Mouse (Mus musculus): ENCODE measurements around the gene Usp7. TPM values are rescaled to one million over a fixed set of nuclear protein-coding genes. Genes with fewer than 3 reads are reported as not detected.

The Usp7 gene
- total and polyA plus RNA-seq, 3 experiments, result 25.9 to 362 (median 150) TPM

GRCm38 (mm10) chr16:8790886-8791285 lies 1.2 kb downstream of the Usp7 start:
- H3K36me3 ChIP-seq (replicated peaks), result no peaks in the 10 kb centered on the region
- H3K9me3 ChIP-seq (replicated peaks), result no peaks in the 10 kb centered on the region
- TF ChIP-seq GATA1 (IDR thresholded peaks at IDR 0.05; ENCODE audit: borderline replicate concordance, low read length), result no peak
- no peak for TF ChIP-seq POLR2AphosphoS5 (IDR thresholded peaks at IDR 0.05; ENCODE audit: insufficient replicate concordance, low read depth, low read length)
- ATAC-seq (ENCODE audit: extremely low read depth, insufficient number of reproducible peaks, low FRiP score, poor library complexity, severe bottlenecking) (no peak), DNase-seq (ENCODE audit: low spot score) (no peak)
- H3K4me1 ChIP-seq (ENCODE audit: insufficient read depth, low read depth, low read length), result peaks cover 2% of the 10 kb centered on the region
- H3K4me3 ChIP-seq (ENCODE audit: low read depth, low read length), result no peak overlapping the region
- H3K27me3 ChIP-seq (ENCODE audit: insufficient read depth, low read length), result peaks cover 25% of the 10 kb centered on the region

GRCm38 (mm10) chr16:8784753-8785152 lies 7.4 kb downstream of the Usp7 start:
- DNase-seq (ENCODE audit: low spot score) (no peak), ATAC-seq (ENCODE audit: extremely low read depth, insufficient number of reproducible peaks, low FRiP score, poor library complexity, severe bottlenecking) (no peak)

GRCm38 (mm10) chr16:8783198-8783913 lies 8.8 kb downstream of the Usp7 start:
- H3K9me3 ChIP-seq (replicated peaks), result no peaks in the 10 kb centered on the region
- no peak overlapping the region for H3K4me3 ChIP-seq (ENCODE audit: low read depth, low read length)
- no peaks in the 10 kb centered on the region for H3K36me3 ChIP-seq (replicated peaks)
- H3K4me1 ChIP-seq (ENCODE audit: insufficient read depth, low read depth, low read length), result peaks cover 3% of the 10 kb centered on the region; the same call in 1 of the 2 replicates
- TF ChIP-seq GATA2 (IDR thresholded peaks at IDR 0.05; ENCODE audit: borderline replicate concordance, low read depth, low read length), result no peak
- TF ChIP-seq GATA1 (IDR thresholded peaks at IDR 0.05; ENCODE audit: borderline replicate concordance, low read length), result no peak
- TF ChIP-seq TAL1 (conservative IDR thresholded peaks at IDR 0.05; ENCODE audit: low read depth, low read length), result no peak
- TF ChIP-seq CTCF (IDR thresholded peaks at IDR 0.05; ENCODE audit: low read depth, low read length), result no peak
- no peak for TF ChIP-seq POLR2AphosphoS5 (IDR thresholded peaks at IDR 0.05; ENCODE audit: insufficient replicate concordance, low read depth, low read length)
- ATAC-seq (ENCODE audit: extremely low read depth, insufficient number of reproducible peaks, low FRiP score, poor library complexity, severe bottlenecking), result no peak
- no peak for DNase-seq (ENCODE audit: low spot score)
- H3K27me3 ChIP-seq (ENCODE audit: insufficient read depth, low read length), result peaks cover 18% of the 10 kb centered on the region

More at GRCm38 (mm10) chr16:8784753-8785152, 7.4 kb downstream of the Usp7 start:
- Histone ChIP-seq H3K36me3 (replicated peaks) (no peaks in the 10 kb centered on the region), H3K4me1 (ENCODE audit: insufficient read depth, low read depth, low read length) (peaks cover 3% of the 10 kb centered on the region; the same call in 1 of the 2 replicates), H3K4me3 (ENCODE audit: low read depth, low read length) (no peak overlapping the region), H3K27me3 (ENCODE audit: insufficient read depth, low read length) (peaks cover 27% of the 10 kb centered on the region), H3K9me3 (replicated peaks) (no peaks in the 10 kb centered on the region)
- TF ChIP-seq POLR2AphosphoS5 (IDR thresholded peaks at IDR 0.05; ENCODE audit: insufficient replicate concordance, low read depth, low read length), result no peak

- Histone ChIP-seq H3K27me3 (ENCODE audit: insufficient read depth, low read length) (peaks cover 10% of the 10 kb centered on the region), H3K9me3 (replicated peaks) (no peaks in the 10 kb centered on the region), H3K4me1 (ENCODE audit: insufficient read depth, low read depth, low read length) (peaks cover 3% of the 10 kb centered on the region; the same call in 1 of the 2 replicates), H3K4me3 (ENCODE audit: low read depth, low read length) (no peak overlapping the region), H3K36me3 (replicated peaks) (no peaks in the 10 kb centered on the region)
- no peak for ATAC-seq (ENCODE audit: extremely low read depth, insufficient number of reproducible peaks, low FRiP score, poor library complexity, severe bottlenecking)
- no peak for DNase-seq (ENCODE audit: low spot score)
- TF ChIP-seq GATA2 (IDR thresholded peaks at IDR 0.05; ENCODE audit: borderline replicate concordance, low read depth, low read length) (no peak), CTCF (IDR thresholded peaks at IDR 0.05; ENCODE audit: low read depth, low read length) (no peak), POLR2AphosphoS5 (IDR thresholded peaks at IDR 0.05; ENCODE audit: insufficient replicate concordance, low read depth, low read length) (no peak), TAL1 (conservative IDR thresholded peaks at IDR 0.05; ENCODE audit: low read depth, low read length) (no peak), GATA1 (IDR thresholded peaks at IDR 0.05; ENCODE audit: borderline replicate concordance, low read length) (no peak)
Observed at GRCm38 (mm10) chr16:8781660-8782059, 10.4 kb downstream of the Usp7 start.

GRCm38 (mm10) chr16:8781191-8781590 lies 10.9 kb downstream of the Usp7 start:
- no peak for ATAC-seq (ENCODE audit: extremely low read depth, insufficient number of reproducible peaks, low FRiP score, poor library complexity, severe bottlenecking)
- Histone ChIP-seq H3K27me3 (ENCODE audit: insufficient read depth, low read length) (peaks cover 10% of the 10 kb centered on the region), H3K4me1 (ENCODE audit: insufficient read depth, low read depth, low read length) (peaks cover 3% of the 10 kb centered on the region; the same call in 1 of the 2 replicates), H3K9me3 (replicated peaks) (no peaks in the 10 kb centered on the region), H3K36me3 (replicated peaks) (no peaks in the 10 kb centered on the region), H3K4me3 (ENCODE audit: low read depth, low read length) (no peak overlapping the region)
- no peak for TF ChIP-seq TAL1 (conservative IDR thresholded peaks at IDR 0.05; ENCODE audit: low read depth, low read length)
- no peak for TF ChIP-seq GATA2 (IDR thresholded peaks at IDR 0.05; ENCODE audit: borderline replicate concordance, low read depth, low read length)
- no peak for TF ChIP-seq CTCF (IDR thresholded peaks at IDR 0.05; ENCODE audit: low read depth, low read length)
- TF ChIP-seq GATA1 (IDR thresholded peaks at IDR 0.05; ENCODE audit: borderline replicate concordance, low read length), result no peak
- no peak for TF ChIP-seq POLR2AphosphoS5 (IDR thresholded peaks at IDR 0.05; ENCODE audit: insufficient replicate concordance, low read depth, low read length)
- DNase-seq (ENCODE audit: low spot score), result no peak

GRCm38 (mm10) chr16:8780187-8780586 lies 11.9 kb downstream of the Usp7 start:
- H3K27me3 ChIP-seq (ENCODE audit: insufficient read depth, low read length), result peaks cover 14% of the 10 kb centered on the region
- no peak overlapping the region for H3K4me3 ChIP-seq (ENCODE audit: low read depth, low read length)
- H3K4me1 ChIP-seq (ENCODE audit: insufficient read depth, low read depth, low read length), result peaks cover 3% of the 10 kb centered on the region; the same call in 1 of the 2 replicates
- ATAC-seq (ENCODE audit: extremely low read depth, insufficient number of reproducible peaks, low FRiP score, poor library complexity, severe bottlenecking) (no peak), DNase-seq (ENCODE audit: low spot score) (no peak)
- TF ChIP-seq GATA2 (IDR thresholded peaks at IDR 0.05; ENCODE audit: borderline replicate concordance, low read depth, low read length) (no peak), TAL1 (conservative IDR thresholded peaks at IDR 0.05; ENCODE audit: low read depth, low read length) (no peak), POLR2AphosphoS5 (IDR thresholded peaks at IDR 0.05; ENCODE audit: insufficient replicate concordance, low read depth, low read length) (no peak), GATA1 (IDR thresholded peaks at IDR 0.05; ENCODE audit: borderline replicate concordance, low read length) (no peak), CTCF (IDR thresholded peaks at IDR 0.05; ENCODE audit: low read depth, low read length) (no peak)
- no peaks in the 10 kb centered on the region for H3K9me3 ChIP-seq (replicated peaks)
- H3K36me3 ChIP-seq (replicated peaks), result no peaks in the 10 kb centered on the region

All from G1E (cell line).